Mouse (Mus musculus) neutrophil, adult 5-6 weeks (primary cell): ENCODE results near the gene Bcl2l14. TPM values are rescaled to one million over a fixed set of nuclear protein-coding genes. Genes with fewer than 3 reads are reported as not detected.
A peak's percentile ranks its signal among the peaks of the same experiment; 100 is the strongest.

Experiments
- ATAC-seq: fragments of 151-379, 151-347 bp; 2 replicates; pipeline ENCODE4 v1.8.0; 2017; ENCODE audit warnings: mild to moderate bottlenecking, moderate TSS enrichment; ENCODE audit not compliant: insufficient number of reproducible peaks, poor library complexity, low FRiP score, severe bottlenecking; ENCODE audit errors: extremely low read depth
- total RNA-seq: library from RNA; stranded (forward); fragments of 200-1000 nt; gene quantifications from 2 replicates; pipeline ENCODE4 v1.2.3, GENCODE M21; 2017

Gene Bcl2l14
- total RNA-seq: 0.47 TPM in 1 of 2 replicates, not detected in the other

- no peak for ATAC-seq
Measured at GRCm38 (mm10) chr6:134396018-134396417, at the start of gene Bcl2l14. Gene Bcl2l14, plus strand, starts transcription at chr6:134396318.

GRCm38 (mm10) chr6:134348526-134349067, 47.5 kb upstream of the Bcl2l14 start:
- ATAC-seq: no peak

GRCm38 (mm10) chr6:134352881-134353280, 43.2 kb upstream of the Bcl2l14 start:
- ATAC-seq: no peak

GRCm38 (mm10) chr6:134353751-134354150, 42.4 kb upstream of the Bcl2l14 start:
- no peak for ATAC-seq

DNA sequence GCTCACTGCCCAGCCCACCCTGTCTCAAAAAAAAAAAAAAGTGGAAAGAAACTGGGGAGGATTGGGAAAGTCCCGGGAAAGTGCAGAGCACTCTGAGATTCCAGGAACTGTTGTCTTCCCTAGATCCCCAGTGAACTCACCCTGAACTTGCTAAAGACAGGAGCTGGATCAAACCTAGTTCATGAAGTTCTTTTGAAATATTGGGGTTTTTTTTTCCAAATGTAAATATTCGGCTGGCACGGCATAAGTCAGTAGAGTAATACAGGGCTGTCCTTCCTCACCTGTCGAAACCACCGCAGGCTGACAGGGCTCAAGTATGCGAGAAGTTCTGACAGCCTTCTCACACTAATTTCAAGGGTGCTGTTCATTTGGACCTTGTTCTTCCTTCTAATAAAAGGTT, 38.5 kb upstream of the Bcl2l14 start:
- no peak for ATAC-seq

- ATAC-seq: no peak
Measured at GRCm38 (mm10) chr6:134360079-134360478, 36.0 kb upstream of the Bcl2l14 start.

DNA sequence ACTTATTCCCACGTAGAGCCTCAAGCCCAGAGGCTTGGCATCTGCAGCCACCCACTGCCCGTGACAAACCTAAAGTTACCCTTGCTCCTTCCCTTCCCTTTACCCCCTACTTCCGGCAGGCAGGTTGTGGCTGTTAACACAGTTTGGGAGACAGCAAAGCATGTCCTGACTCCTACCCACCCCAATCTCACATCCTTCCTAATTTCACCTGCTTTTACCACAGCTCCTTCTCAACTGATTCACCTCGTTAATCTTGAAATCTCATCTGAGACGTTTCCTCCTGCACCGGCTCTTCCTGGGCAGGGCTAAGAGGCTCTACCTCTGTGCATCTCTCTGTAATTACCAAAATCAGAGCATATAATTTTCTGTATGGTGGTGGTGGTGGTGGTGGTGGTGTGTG, 31.5 kb upstream of the Bcl2l14 start:
- ATAC-seq: no peak

- ATAC-seq: no peak
Measured at GRCm38 (mm10) chr6:134365952-134366351, 30.2 kb upstream of the Bcl2l14 start.

DNA sequence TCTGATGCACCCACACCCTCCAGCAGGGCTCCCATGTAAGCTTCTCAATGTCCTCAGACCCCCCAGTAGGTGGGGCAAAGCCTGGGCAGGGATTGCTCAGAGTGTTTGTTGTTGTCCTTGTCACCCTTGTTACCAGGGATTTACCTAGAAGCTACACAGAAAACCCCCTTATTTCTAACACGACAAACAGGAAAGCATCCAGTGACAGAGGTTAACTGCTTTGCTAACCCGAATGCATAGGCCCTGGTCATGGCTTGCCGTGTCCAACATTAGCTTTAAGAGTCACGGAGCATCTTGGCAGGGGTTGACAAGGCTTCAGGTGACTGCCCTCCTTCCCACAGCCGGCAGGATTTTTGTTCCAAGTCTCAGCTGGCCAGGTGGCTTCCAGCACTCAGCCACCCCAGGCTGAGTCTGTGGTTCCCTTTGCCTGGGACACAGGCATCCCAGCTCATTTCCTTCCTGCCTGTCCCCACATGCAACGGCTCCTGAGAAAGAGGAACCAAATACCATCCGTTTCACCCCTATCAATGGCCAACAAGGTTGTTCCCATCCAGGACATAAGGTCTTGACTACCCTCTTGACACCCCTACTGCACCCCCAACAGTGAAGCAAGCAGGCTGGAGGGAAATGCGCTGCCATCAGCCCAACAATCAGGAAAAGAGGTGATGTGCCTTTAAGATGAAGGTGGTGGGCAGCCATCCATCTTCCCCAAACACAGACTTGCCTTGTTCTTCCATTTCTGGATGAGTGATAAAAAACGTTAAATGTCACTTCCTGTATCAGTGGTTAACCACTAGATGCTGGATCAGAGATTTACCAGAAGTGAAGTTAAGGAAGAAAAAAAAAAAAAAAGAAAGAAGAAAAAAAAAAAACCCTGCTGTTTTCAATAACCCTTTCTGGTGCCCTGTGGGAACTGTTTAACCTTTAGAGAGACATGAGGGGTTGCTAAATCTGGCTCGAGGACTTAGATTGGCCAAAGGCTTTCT, 29.5 kb upstream of the Bcl2l14 start:
- peak; percentile 18; the same call in 1 of the 2 replicates for ATAC-seq

DNA sequence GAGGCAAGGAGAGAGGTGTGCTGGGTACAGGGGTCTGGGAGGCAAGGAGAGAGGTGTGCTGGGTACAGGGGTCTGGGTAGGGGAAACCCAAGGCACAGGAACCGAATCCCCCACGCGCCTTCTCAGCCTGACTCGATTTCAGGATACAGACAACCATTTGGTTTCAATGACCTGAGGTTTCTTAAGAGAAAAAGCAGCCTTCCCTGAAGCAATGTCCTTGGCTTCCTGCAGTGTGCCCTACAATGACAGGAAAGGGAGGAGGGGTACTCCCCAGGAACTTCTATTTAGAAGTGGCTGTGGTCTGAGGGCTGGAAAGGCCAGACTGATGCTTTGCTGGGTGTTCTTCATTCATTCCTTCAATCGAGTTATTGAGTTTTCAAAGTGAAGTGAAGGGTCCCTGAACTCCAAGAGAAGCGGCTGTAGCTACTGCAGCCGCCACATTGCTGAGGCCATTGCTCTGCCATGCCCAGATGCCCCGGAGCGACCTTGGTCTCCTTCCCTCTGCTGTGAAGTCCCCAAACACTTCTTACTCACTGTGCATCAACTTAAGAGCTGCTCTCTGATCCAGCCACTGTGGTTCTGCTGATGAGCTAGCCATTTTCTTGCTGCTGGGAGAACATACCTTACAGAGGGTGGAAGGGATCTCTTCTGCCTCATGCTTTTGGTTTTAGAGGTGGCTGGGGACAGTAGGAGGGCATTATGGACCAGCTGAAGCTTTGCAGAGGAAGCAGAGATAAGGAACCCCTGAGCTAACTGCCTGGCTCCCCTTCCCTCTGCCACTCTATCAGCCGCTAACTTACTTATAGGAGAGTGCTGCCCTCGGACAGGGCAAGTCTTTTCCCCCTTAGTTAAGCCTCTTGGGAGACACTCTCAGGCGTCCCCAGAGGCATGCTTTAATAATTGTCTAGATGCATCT, 28.5 kb upstream of the Bcl2l14 start:
- ATAC-seq: no peak

DNA sequence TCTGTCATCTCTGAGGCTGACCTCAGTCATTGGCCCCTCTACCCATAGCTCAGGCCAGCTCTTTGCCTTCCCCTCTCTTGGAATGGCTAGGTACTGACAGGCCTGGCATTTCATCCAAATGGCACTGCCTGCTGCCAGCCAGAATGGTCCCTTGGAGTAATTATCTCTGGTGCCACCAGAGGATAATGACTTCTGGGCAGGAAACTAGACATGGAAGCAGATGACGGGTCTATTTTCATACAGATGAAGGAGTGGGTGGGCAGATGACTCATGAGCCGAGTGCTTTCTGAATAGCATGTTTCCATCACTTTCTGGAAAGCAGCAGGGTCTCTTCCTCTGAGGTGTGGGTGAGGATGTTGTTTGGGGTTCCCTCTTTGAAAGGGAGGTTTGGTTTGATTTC, 23.2 kb upstream of the Bcl2l14 start:
- ATAC-seq: no peak

DNA sequence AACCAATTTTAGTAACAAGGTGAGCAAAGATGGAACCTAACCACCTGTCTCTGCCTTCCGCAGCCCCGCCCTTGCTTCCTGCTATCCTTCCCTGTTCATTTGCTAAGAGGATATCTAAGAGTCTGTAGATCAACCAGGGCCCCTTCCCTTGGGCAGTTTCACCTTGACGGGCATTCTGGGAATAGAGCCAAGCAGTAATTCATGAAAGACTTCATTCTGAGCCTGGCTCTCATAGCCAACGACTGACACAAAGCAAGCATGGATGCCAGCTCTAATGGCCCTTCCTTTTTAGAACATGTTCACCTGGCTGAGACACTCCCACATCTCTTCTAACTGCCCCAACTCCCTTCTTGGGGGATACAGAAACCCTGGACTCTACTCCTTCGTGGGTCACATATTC, 18.9 kb upstream of the Bcl2l14 start:
- no peak for ATAC-seq

GRCm38 (mm10) chr6:134377856-134378255, 18.3 kb upstream of the Bcl2l14 start:
- ATAC-seq: no peak

- ATAC-seq: no peak
Measured at GRCm38 (mm10) chr6:134381462-134381861, 14.7 kb upstream of the Bcl2l14 start.

- ATAC-seq: no peak
Measured at GRCm38 (mm10) chr6:134385931-134386330, 10.2 kb upstream of the Bcl2l14 start.

DNA sequence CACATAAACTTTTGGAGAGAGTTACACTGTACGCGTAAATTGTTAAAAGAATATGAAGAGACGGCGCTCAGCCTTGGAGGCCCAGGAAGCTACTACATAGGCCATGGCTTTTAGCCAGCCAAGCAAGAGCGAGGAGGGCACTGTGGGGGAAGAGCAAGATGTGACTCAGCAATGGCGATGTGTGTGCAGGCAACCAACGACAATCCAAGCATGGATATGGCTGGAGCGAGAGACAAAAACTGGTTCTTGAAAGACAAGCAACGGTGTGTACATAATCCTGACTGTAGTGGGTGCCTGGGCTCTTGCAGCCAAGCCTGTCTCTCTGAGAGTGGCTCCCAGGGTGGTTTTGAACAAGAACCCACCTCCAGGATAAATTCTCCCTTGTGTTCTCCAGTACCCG, 8.7 kb upstream of the Bcl2l14 start:
- no peak for ATAC-seq

DNA sequence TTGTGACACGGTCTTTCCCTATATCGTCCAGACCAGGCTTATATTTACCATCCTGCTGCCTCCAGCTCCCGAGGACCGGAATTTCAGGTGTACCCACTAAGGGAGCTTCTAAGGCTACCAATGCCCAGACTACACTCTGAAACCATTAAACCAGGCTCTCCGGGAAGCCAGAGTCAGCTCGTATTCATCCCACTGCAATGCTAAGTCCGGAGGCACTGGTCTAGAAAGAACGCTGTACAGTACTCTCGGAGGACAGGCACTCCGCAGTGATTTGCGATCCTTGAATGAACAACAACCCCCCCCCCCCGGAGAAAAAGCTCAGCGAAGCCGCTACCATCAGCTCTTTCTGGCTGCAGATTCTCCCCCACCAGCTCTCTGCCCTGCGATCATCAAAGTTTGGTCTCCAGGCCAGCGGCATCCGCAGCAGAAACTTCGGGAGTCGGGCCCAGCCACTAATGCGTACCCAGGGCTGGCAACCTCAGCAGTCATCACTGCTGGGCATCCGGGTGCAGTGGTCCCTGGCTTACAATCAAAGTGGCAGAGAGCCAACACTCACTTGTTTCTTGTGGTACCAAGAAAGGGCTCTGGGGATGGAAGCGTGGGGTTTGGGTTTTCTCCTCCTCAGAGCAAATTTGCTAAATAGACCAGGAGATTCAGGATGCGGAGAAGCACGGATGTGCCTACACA, 7.6 kb upstream of the Bcl2l14 start:
- ATAC-seq: no peak

- ATAC-seq: 0 out of 2 replicates have a peak, but pooled peaks have one; percentile 53
Measured at GRCm38 (mm10) chr6:134389248-134389891, 6.7 kb upstream of the Bcl2l14 start.
